Comparison of ENCODE assay signal across 8 mouse cellular contexts in genomic region chr13:95805469-95806166, GRCm38 (mm10).
DNase-seq lines count a peak whose midpoint lies in the region; ATAC-seq lines count a peak whose summit lies in the region.

No protein-coding gene starts in this region.

- H3K27ac ChIP-seq in heart, embryonic 12.5 days (ENCODE audit: poor library complexity, severe bottlenecking) = no peak overlapping the region
- H3K27ac ChIP-seq in limb, embryonic 10.5 days = no peak overlapping the region

- H3K36me3 ChIP-seq in heart, embryonic 12.5 days = no peaks in the 10 kb centered on the region
- no peaks in the 10 kb centered on the region for H3K36me3 ChIP-seq in limb, embryonic 10.5 days

- H3K27me3 ChIP-seq in heart, embryonic 12.5 days (replicated peaks) = no peaks in the 10 kb centered on the region
- H3K27me3 ChIP-seq in limb, embryonic 10.5 days (ENCODE audit: low read depth, poor library complexity, severe bottlenecking) = no peaks in the 10 kb centered on the region

- H3K9ac ChIP-seq in heart, embryonic 12.5 days = no peak overlapping the region

- no peak overlapping the region for H3K4me3 ChIP-seq in heart, embryonic 12.5 days
- no peak overlapping the region for H3K4me3 ChIP-seq in limb, embryonic 10.5 days

- peaks cover 25% of the 10 kb centered on the region for H3K4me1 ChIP-seq in heart, embryonic 12.5 days (replicated peaks)
- peaks cover 7% of the 10 kb centered on the region for H3K4me1 ChIP-seq in limb, embryonic 10.5 days

- peak; percentile 18 for DNase-seq in urinary bladder, postnatal 14 days (ENCODE audit: low spot score)
- DNase-seq in urinary bladder, adult 18-20 months (ENCODE audit: low spot score in 2 of 2) = no peak
- DNase-seq in limb, embryonic 10.5 days (ENCODE audit: low spot score) = peak; percentile 40
- DNase-seq in retina, postnatal 1 day = peak; percentile 15
- DNase-seq in urinary bladder, postnatal 10 days (ENCODE audit: low spot score) = no peak
- DNase-seq in right cerebral cortex, postnatal 25 days = no peak
- DNase-seq in spleen, adult 12 weeks (ENCODE audit: low spot score) = no peak

- ATAC-seq in heart, embryonic 12.5 days (ENCODE audit: insufficient number of reproducible peaks, low FRiP score) = no peak

- no peaks in the 10 kb centered on the region for H3K9me3 ChIP-seq in heart, embryonic 12.5 days (replicated peaks)
- no peaks in the 10 kb centered on the region for H3K9me3 ChIP-seq in limb, embryonic 10.5 days (replicated peaks)

- H3K4me2 ChIP-seq in heart, embryonic 12.5 days = peak overlapping the region; percentile 22; the same call in 1 of the 2 replicates

- 37% methylated on average over 13 of the region's 13 CpGs for WGBS in heart, embryonic 12.5 days
- WGBS in limb, embryonic 10.5 days = 42% methylated on average over 13 of the region's 13 CpGs

Comparison
In these comparisons a context has a peak if more than half of its experiments do, and no peak if none do; other contexts are left out.
1. DNase-seq: peak in urinary bladder, postnatal 14 days (single experiment), limb, embryonic 10.5 days (single experiment) and retina, postnatal 1 day (single experiment); none in urinary bladder, adult 18-20 months (0 of 2), urinary bladder, postnatal 10 days (single experiment), right cerebral cortex, postnatal 25 days (single experiment) and spleen, adult 12 weeks (single experiment).